Mouse (Mus musculus) cerebellum, postnatal 10 days (tissue): ENCODE results near the gene Miip.
"Not testable (repeated sequence)": the region's sequence is repeated elsewhere in the genome, so short reads cannot be mapped to it uniquely, and the experiment has no call there.

Experiments used
- DNase-seq, 2 experiments: peaks; one replicate each; pipeline ENCODE4 v3.0.0; 2021; ENCODE audit warnings: mixed read lengths in 2 of 2

The Miip gene

GRCm38 (mm10) chr4:147867563-147868449, 810 bp downstream of the Miip start:
- DNase-seq: no peak

DNA sequence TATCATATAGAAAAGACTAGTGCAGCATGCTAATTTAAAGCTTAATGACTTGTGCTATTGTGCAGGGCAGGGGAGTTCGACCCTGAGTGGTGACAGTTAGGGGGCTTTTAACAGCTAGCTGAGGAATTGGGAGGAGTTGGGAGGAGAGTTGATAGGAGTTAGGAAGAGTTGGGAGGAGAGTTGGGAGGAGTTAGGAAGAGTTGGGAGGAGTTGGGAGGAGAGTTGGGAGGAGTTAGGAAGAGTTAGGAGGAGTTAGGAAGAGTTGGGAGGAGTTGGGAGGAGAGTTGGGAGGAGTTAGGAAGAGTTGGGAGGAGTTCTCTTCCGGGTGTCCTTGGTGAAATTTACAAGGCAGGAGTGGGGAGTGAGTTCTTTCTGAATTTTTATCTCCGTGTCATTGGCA, 1.8 kb downstream of the Miip start:
- DNase-seq: not testable (repeated sequence)

DNA sequence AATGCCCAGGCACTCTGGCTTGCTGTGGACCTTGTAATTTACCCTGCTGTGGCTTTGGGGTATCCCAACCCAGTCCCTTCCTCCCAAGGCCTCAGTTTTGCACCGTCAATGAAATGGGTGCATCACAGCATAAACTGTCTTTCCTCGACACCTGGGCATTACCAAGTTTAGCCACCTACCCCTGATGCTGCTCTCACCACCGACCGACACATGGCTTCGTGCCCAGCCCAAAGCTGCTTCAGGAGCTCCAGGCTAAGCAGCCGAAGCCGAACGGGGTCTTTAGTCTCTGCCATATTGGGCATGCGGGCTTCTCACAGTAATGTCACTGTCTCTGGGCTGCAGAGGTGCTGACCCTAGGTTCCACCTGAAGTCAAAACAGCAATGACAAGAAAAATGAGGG, 2.6 kb downstream of the Miip start:
- DNase-seq: peak in 1 of 2 experiments; percentile 29

GRCm38 (mm10) chr4:147865651-147866050, 3.0 kb downstream of the Miip start:
- DNase-seq: no peak

DNA sequence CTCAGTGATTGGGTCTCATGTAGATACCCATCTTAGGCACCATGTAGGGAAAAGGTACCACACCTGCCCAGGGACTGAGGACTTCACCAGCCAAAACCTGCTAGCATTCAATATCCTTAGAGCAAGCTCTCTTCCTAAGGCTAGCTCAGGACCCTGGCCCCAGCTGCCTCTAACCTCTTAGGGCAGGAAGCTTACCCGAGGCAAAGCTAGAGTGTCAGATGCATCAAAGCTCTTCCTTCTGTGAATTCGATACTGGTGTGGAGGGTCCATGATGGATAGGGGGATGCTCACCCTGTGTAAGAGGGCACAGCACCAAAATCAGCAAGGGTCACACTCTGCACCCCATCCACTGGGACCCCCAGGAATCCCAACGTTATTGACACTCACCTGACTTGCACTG, 6.6 kb downstream of the Miip start:
- DNase-seq: no peak

GRCm38 (mm10) chr4:147850776-147851175, 17.8 kb downstream of the Miip start:
- no peak for DNase-seq

DNA sequence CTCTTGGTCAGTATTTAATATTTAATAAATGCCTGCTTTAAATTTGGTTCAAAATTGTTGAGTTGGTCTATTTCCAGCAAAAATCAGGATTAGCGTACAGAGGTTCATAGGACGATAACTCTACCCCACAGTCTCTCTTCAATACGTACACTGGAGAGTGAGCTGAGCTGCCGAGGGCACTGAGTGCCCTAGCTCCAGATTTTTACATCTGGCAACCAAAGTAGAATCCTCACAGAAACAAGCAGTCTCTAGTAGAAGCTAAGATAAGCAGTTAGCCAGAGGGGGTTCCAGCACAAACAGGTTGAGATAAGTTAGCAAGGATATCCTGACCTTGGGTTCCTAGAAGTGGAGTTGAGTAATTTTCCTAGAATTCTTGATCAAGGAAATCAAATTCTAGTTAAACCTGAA, 20.0 kb downstream of the Miip start:
- DNase-seq: no peak

DNA sequence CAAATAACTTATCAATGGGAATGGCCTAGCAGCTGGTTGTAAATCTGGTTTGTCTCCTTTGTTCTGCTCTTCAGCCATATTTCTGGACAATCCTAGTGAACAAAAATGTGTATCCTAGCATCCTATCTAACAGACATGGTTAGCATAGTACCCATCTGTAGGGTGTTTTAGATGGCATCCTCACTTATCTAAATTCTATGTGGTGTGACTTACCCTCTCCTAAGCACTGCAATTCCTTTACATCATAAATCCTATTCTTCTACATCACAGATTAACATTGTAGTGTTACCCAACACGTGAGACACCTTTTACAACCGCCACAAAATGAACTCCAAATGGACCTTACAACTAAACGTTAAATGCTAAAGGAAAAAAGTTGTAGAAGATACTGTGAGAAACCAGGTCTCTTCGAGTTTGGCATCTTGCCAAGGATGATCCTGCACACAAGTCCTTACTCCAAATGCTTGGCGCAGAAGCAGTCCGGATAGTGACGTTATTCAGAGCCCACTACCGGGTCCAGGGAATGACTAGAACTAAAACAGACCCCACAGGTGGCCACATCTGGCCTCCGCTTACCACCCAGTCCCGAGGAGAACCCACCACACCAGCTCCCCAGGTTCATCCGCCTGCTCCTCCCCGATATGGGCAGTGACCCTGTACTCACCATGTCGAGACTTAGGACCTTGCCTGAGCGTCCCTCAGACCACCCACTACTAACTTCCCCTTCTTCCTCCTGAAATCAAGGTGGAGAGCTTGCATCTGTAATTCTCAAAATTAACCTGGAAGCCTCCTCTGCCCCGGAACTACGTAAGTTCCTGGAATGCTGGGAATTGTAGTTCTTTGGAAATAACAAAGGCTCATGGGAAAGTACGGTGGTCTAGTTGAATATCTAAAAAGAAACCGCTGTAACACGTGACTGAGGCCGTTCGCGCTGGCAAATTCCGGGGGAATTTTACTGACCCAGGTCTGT, 20.7 kb downstream of the Miip start, which contains the start of gene Zfp933:
Zfp933 (minus strand) TSS at position 753 of the 970 bp plus-strand sequence.
- DNase-seq: peak; percentile 71 to 84

DNA sequence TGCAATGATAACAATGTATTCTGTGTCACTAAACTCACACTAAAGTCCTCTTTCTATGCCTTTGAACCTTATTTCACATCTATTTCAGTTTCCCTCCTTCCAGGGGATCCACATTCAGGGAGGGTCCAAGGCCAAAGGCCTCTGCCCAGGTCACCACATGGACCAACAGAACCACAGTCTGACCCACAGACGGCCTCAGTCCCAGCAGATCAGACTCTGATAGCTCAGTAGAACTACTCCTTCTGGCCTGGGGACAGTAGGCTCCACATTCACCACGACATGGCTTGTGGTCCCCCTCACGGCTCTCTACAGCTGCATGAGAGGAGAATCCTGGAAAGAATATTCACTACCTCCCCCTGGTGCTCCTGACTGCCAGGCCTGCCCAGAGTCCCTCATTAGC, 25.7 kb downstream of the Miip start:
- DNase-seq: no peak

DNA sequence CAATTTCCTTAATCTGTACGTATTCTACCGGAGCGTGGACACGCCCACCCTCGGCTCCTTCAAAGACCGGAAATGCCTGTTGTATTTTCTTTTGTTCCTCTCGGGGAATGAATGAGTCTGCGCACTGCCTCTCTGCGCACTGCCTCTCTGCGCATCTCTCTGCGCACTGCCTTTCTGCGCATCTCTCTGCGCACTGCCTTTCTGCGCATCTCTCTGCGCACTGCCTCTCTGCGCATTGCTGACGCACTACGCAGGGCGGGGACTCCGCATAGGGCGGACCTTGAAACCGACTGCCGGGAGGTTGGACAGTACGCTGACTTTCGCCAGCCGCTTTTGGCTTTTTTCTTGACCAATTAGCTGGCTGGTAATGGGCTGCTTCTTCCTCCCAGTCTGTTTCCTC, 29.3 kb downstream of the Miip start:
- DNase-seq: peak in 1 of 2 experiments; percentile 5

GRCm38 (mm10) chr4:147824389-147824788, 44.2 kb downstream of the Miip start:
- no peak for DNase-seq

DNA sequence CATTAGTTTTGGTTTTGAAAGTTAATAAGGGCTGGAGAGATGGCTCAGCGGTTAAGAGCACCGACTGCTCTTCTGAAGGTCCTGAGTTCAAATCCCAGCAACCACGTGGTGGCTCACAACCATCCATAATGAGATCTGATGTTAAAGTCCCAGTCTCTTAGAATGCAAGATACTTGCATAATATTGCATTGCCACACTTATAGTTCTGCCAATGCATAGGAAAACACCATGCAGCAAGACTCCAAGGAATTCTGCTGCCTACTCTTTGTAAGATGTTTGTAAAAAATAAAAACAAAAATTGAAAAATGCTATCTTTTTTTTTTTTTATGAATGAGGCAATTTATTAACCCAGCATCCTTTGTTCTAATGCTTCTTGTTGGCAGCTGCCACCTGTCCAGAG, 47.2 kb downstream of the Miip start:
- DNase-seq: not testable (repeated sequence)

DNA sequence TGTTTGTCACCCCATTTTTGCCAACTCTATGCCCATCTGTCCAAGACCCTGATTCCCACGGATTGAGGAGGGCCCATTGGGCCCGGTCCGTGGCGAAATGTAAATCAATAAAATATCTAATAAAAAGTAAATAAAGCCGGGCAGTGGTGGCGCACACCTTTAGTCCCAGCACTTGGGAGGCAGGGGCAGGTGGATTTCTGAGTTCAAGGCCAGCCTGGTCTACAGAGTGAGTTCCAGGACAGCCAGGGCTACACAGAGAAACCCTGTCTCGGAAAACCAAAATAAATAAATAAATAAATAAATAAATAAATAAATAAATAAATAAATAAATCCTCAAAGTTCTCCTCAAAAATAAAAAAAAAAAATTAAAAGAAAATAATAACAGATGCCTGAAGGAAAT, 49.0 kb downstream of the Miip start:
- not testable (repeated sequence) for DNase-seq

DNA sequence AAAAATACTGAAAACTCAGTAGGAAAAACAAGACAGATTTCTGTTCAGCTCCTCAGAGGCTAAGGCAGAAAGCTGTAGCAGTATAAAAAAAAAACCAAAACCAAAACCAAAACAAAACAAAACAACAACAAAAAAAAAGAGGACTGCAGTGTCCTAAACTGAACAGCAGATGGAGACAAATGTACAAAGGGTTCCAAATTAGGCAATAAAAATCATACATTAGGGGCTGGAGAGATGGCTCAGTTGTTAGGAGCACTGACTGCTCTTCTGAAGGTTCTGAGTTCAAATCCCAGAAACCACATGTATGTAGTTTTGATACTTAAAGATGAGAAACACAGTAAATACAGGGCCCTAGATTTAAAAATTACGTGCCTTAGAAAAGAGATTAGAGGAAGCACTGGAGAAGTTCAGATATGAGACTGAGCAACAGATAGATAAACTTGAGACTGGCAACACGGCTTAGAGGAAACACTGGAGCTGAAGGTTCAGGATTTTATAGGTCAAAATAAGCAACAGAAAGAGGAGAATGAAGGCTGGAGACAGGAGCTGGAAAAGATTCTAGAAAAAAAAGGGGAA, 53.9 kb downstream of the Miip start:
- DNase-seq: no peak

DNA sequence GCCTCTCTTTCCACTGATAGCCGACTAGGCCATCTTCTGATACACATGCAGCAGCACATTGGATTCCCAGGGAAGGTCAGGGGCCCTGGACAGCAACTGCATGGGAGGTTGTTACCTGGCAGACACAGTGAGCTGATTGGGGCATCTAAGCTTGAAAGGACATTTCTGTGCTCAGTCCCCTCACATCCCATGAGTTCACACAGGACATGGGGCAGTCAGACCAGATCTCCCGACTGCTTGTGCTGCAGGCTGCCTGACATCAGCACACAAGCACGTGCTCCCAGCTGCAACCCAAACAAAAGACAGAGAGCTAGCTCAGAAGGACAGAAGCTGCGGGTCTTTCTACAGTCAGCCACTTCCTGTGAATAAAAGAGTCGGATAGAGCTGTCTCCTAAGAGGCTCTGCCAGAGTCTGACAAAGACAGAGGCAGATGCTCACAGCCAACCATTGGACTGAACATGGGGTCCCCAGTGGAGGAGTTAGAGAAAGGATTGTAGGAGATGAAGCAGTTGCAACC, 55.3 kb downstream of the Miip start:
- DNase-seq: no peak
